Mouse (Mus musculus) embryonic fibroblast, embryonic 13.5 days (primary cell): ENCODE measurements around the gene Pde5a.

Experiments
- CTCF ChIP-seq: IDR thresholded peaks from 2 replicates; pipeline ENCODE4 v1.5.1; 2011; ENCODE audit warnings: mild to moderate bottlenecking, control low read depth, low read length, moderate library complexity, borderline replicate concordance; ENCODE audit not compliant: insufficient read depth
- POLR2A ChIP-seq: IDR thresholded peaks from 2 replicates; pipeline ENCODE4 v1.6.1; 2011; ENCODE audit warnings: low read depth, mild to moderate bottlenecking, control low read depth, low read length, moderate library complexity

DNA sequence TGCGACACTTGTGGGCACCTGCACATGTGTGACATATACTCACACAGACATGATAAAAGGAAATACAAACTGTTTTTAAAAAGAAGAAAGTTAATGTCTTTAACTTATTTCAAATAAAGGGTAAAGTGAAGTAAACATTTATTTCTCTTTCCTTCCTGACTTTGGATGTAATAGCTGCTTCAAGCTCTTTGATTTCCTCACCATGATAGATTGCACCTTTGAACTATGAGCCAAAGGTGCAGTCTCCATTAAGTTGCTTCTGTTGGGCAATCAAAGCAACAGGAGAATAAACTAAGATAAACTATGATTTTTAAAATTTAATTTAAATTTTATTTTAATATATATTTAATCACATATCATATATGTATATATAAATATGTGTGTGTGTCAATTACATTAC lies 139.5 kb downstream of the Pde5a start:
- TF ChIP-seq CTCF (no peak), POLR2A (no peak)
